Mouse (Mus musculus): ENCODE measurements around the gene Dhx16. TPM values are rescaled to one million over a fixed set of nuclear protein-coding genes. Genes with fewer than 3 reads are reported as not detected.

Gene Dhx16
- polyA plus RNA-seq (2016; fragmentation: Nextera tagmentation; extraction: Ambion mirVana), result 53.0 and 58.9 TPM in 2 replicates

- peaks cover 20% of the 10 kb centered on the region for H3K4me1 ChIP-seq (replicated peaks)
- H3K4me3 ChIP-seq, result peak within 1 kb of the TSS; percentile 97
- 6% methylated on average over 66 of the region's 66 CpGs for WGBS
- H3K9me3 ChIP-seq, result no peaks in the 10 kb centered on the region
- H3K27ac ChIP-seq, result peak within 1 kb of the TSS; percentile 89
- H3K36me3 ChIP-seq, result peaks cover 66% of the 10 kb centered on the region
- DNase-seq (ENCODE audit: low spot score), result peak; percentile 97
- H3K27me3 ChIP-seq (ENCODE audit: insufficient read depth, poor library complexity, severe bottlenecking), result no peaks in the 10 kb centered on the region
Measured at GRCm38 (mm10) chr17:35879245-35880057, at the start of gene Dhx16. Gene Dhx16 (plus strand): TSS chr17:35879819.

- Histone ChIP-seq H3K36me3 (peaks cover 88% of the 10 kb centered on the region), H3K27me3 (ENCODE audit: insufficient read depth, poor library complexity, severe bottlenecking) (no peaks in the 10 kb centered on the region), H3K27ac (no peak overlapping the region), H3K4me1 (replicated peaks) (peaks cover 42% of the 10 kb centered on the region), H3K4me3 (no peak overlapping the region), H3K9me3 (no peaks in the 10 kb centered on the region)
- peak; percentile 29 for DNase-seq (ENCODE audit: low spot score)
- WGBS, result 70% methylated on average over 8 of the region's 8 CpGs
Measured at GRCm38 (mm10) chr17:35832400-35833238, 47.0 kb upstream of the Dhx16 start.

- H3K4me1 ChIP-seq (replicated peaks), result peaks cover 42% of the 10 kb centered on the region
- H3K27ac ChIP-seq, result no peak overlapping the region
- H3K9me3 ChIP-seq, result no peaks in the 10 kb centered on the region
- peaks cover 81% of the 10 kb centered on the region for H3K36me3 ChIP-seq
- H3K27me3 ChIP-seq (ENCODE audit: insufficient read depth, poor library complexity, severe bottlenecking), result no peaks in the 10 kb centered on the region
- WGBS, result 28% methylated on average over 5 of the region's 5 CpGs
- peak; percentile 39 for DNase-seq (ENCODE audit: low spot score)
- H3K4me3 ChIP-seq, result peak overlapping the region; percentile 90; the same call in 1 of the 2 replicates
Measured at GRCm38 (mm10) chr17:35833239-35833751, 46.3 kb upstream of the Dhx16 start.

- H3K36me3 ChIP-seq, result peaks cover 78% of the 10 kb centered on the region
- 66% methylated on average over 5 of the region's 5 CpGs for WGBS
Measured at GRCm38 (mm10) chr17:35833894-35834293, 45.7 kb upstream of the Dhx16 start.

GRCm38 (mm10) chr17:35834696-35835422 is 44.8 kb upstream of the Dhx16 start:
- Histone ChIP-seq H3K36me3 (peaks cover 72% of the 10 kb centered on the region), H3K4me3 (peak overlapping the region; percentile 90), H3K27me3 (ENCODE audit: insufficient read depth, poor library complexity, severe bottlenecking) (no peaks in the 10 kb centered on the region), H3K27ac (0 out of 2 replicates have a peak overlapping the region, but pooled peaks have one; percentile 3), H3K9me3 (no peaks in the 10 kb centered on the region), H3K4me1 (replicated peaks) (peaks cover 51% of the 10 kb centered on the region)
- 83% methylated on average over 26 of the region's 26 CpGs for WGBS
- no peak for DNase-seq (ENCODE audit: low spot score)

More at GRCm38 (mm10) chr17:35833894-35834293, 45.7 kb upstream of the Dhx16 start:
- Histone ChIP-seq H3K4me3 (peak overlapping the region; percentile 90), H3K4me1 (replicated peaks) (peaks cover 46% of the 10 kb centered on the region), H3K27ac (no peak overlapping the region), H3K9me3 (no peaks in the 10 kb centered on the region), H3K27me3 (ENCODE audit: insufficient read depth, poor library complexity, severe bottlenecking) (no peaks in the 10 kb centered on the region)
- no peak for DNase-seq (ENCODE audit: low spot score)

GRCm38 (mm10) chr17:35835424-35836140 is 44.0 kb upstream of the Dhx16 start:
- no peak for DNase-seq (ENCODE audit: low spot score)
- H3K4me1 ChIP-seq (replicated peaks), result peaks cover 46% of the 10 kb centered on the region
- H3K27ac ChIP-seq, result peak overlapping the region; percentile 3; the same call in 1 of the 2 replicates
- H3K9me3 ChIP-seq, result no peaks in the 10 kb centered on the region
- peaks cover 65% of the 10 kb centered on the region for H3K36me3 ChIP-seq
- H3K4me3 ChIP-seq, result peak overlapping the region; percentile 90
- no peaks in the 10 kb centered on the region for H3K27me3 ChIP-seq (ENCODE audit: insufficient read depth, poor library complexity, severe bottlenecking)
- 85% methylated on average over 26 of the region's 26 CpGs for WGBS

GRCm38 (mm10) chr17:35836178-35836965 is 43.2 kb upstream of the Dhx16 start:
- WGBS, result 11% methylated on average over 24 of the region's 24 CpGs
- Histone ChIP-seq H3K9me3 (no peaks in the 10 kb centered on the region), H3K4me3 (peak overlapping the region; percentile 90), H3K36me3 (peaks cover 57% of the 10 kb centered on the region), H3K27ac (peak overlapping the region; percentile 99), H3K4me1 (replicated peaks) (peaks cover 41% of the 10 kb centered on the region), H3K27me3 (ENCODE audit: insufficient read depth, poor library complexity, severe bottlenecking) (no peaks in the 10 kb centered on the region)
- peak; percentile 75 for DNase-seq (ENCODE audit: low spot score)

GRCm38 (mm10) chr17:35836991-35837422 is 42.6 kb upstream of the Dhx16 start:
- Histone ChIP-seq H3K4me3 (peak overlapping the region; percentile 90), H3K4me1 (replicated peaks) (peaks cover 43% of the 10 kb centered on the region), H3K27me3 (ENCODE audit: insufficient read depth, poor library complexity, severe bottlenecking) (no peaks in the 10 kb centered on the region), H3K36me3 (peaks cover 50% of the 10 kb centered on the region), H3K27ac (peak overlapping the region; percentile 99), H3K9me3 (no peaks in the 10 kb centered on the region)
- DNase-seq (ENCODE audit: low spot score), result peak; percentile 92
- under 1% methylated on average over 25 of the region's 25 CpGs for WGBS

GRCm38 (mm10) chr17:35837487-35837886 is 42.1 kb upstream of the Dhx16 start:
- Histone ChIP-seq H3K27ac (peak overlapping the region; percentile 99), H3K36me3 (peaks cover 46% of the 10 kb centered on the region), H3K4me3 (peak overlapping the region; percentile 90), H3K9me3 (no peaks in the 10 kb centered on the region), H3K4me1 (replicated peaks) (peaks cover 48% of the 10 kb centered on the region), H3K27me3 (ENCODE audit: insufficient read depth, poor library complexity, severe bottlenecking) (no peaks in the 10 kb centered on the region)
- peak; percentile 63 for DNase-seq (ENCODE audit: low spot score)
- WGBS, result under 1% methylated on average over 18 of the region's 18 CpGs

- DNase-seq (ENCODE audit: low spot score), result peak; percentile 96
- H3K4me1 ChIP-seq (replicated peaks), result peaks cover 54% of the 10 kb centered on the region
- H3K27me3 ChIP-seq (ENCODE audit: insufficient read depth, poor library complexity, severe bottlenecking), result no peaks in the 10 kb centered on the region
- peaks cover 39% of the 10 kb centered on the region for H3K36me3 ChIP-seq
- peak within 1 kb of the TSS; percentile 90 for H3K4me3 ChIP-seq
- no peaks in the 10 kb centered on the region for H3K9me3 ChIP-seq
- peak within 1 kb of the TSS; percentile 99 for H3K27ac ChIP-seq
- 1% methylated on average over 29 of the region's 29 CpGs for WGBS
Measured at GRCm38 (mm10) chr17:35838122-35838544, 41.5 kb upstream of the Dhx16 start, which contains the start of gene Tubb5. Gene Tubb5 (minus strand): TSS chr17:35838306.

GRCm38 (mm10) chr17:35838570-35838969 is 41.0 kb upstream of the Dhx16 start:
- 3% methylated on average over 5 of the region's 5 CpGs for WGBS
- peaks cover 56% of the 10 kb centered on the region for H3K4me1 ChIP-seq (replicated peaks)
- H3K36me3 ChIP-seq, result peaks cover 35% of the 10 kb centered on the region
- peak overlapping the region; percentile 90 for H3K4me3 ChIP-seq
- H3K27me3 ChIP-seq (ENCODE audit: insufficient read depth, poor library complexity, severe bottlenecking), result no peaks in the 10 kb centered on the region
- H3K9me3 ChIP-seq, result no peaks in the 10 kb centered on the region
- H3K27ac ChIP-seq, result peak overlapping the region; percentile 99
- DNase-seq (ENCODE audit: low spot score), result peak; percentile 55

All from hindbrain, embryonic 10.5 days (tissue).